Mouse (Mus musculus) erythroblast, embryonic 14.5 days (primary cell): ENCODE measurements around the gene Rasip1.

Source experiments
- GATA1 ChIP-seq: IDR thresholded peaks from 2 replicates; pipeline ENCODE4 v1.6.1; 2012; ENCODE audit warnings: low read length, inconsistent platforms, mixed read lengths
- TAL1 ChIP-seq: IDR thresholded peaks from 3 replicates; pipeline ENCODE4 v1.6.1; 2012; ENCODE audit warnings: low read length, inconsistent platforms, mixed read lengths

- TF ChIP-seq TAL1 (no peak), GATA1 (no peak)
Observed at GRCm38 (mm10) chr7:45646671-45647070, 19.4 kb downstream of the Rasip1 start.
